Mouse (Mus musculus) heart, embryonic 14.5 days (tissue): ENCODE data around the gene Atp5l. TPM values are rescaled to one million over a fixed set of nuclear protein-coding genes. Genes with fewer than 3 reads are reported as not detected.

Experiments
- ATAC-seq: fragments of 200-750 bp; cut with Nextera tagmentation; 2 replicates; pipeline ENCODE4 v1.8.0; 2017; ENCODE audit warnings: low read depth, moderate TSS enrichment; ENCODE audit not compliant: insufficient number of reproducible peaks, insufficient read depth, low FRiP score
- H3K27ac ChIP-seq, 2 experiments: fragments of 200-500 bp in 1 of 2; fragments of 300-500 bp in 1 of 2; sonication (generic) in 1 of 2; replicated peaks in 1 of 2; 2 replicates each; pipeline ENCODE4 v1.5.1; 2012 to 2014; ENCODE audit warnings: low read depth in 2 of 2, low read length in 2 of 2, control low read depth in 1 of 2, mild to moderate bottlenecking in 1 of 2, mixed read lengths in 1 of 2; ENCODE audit not compliant: control insufficient read depth in 1 of 2, insufficient read depth in 1 of 2
- H3K27me3 ChIP-seq: fragments of 300-500 bp; sonication (generic); 2 replicates; pipeline ENCODE4 v1.6.1; 2014; ENCODE audit warnings: mild to moderate bottlenecking, low read length, control low read depth; ENCODE audit not compliant: control insufficient read depth, insufficient read depth
- H3K36me3 ChIP-seq: fragments of 300-500 bp; sonication (generic); 2 replicates; pipeline ENCODE4 v1.6.1; 2014; ENCODE audit warnings: mild to moderate bottlenecking, control low read depth, low read length, mixed read lengths; ENCODE audit not compliant: control insufficient read depth, insufficient read depth
- H3K4me1 ChIP-seq, 2 experiments: fragments of 200-500 bp in 1 of 2; fragments of 300-500 bp in 1 of 2; sonication (generic) in 1 of 2; 2 replicates each; pipeline ENCODE4 v1.6.1; 2012 to 2014; ENCODE audit warnings: low read length in 2 of 2, control low read depth in 1 of 2, mixed read lengths in 1 of 2; ENCODE audit not compliant: control insufficient read depth in 2 of 2, insufficient read depth in 2 of 2
- H3K4me2 ChIP-seq: fragments of 300-500 bp; sonication (generic); 2 replicates; pipeline ENCODE4 v1.6.1; 2014; ENCODE audit warnings: mild to moderate bottlenecking, low read length
- H3K4me3 ChIP-seq, 2 experiments: fragments of 200-500 bp in 1 of 2; fragments of 300-500 bp in 1 of 2; sonication (generic) in 1 of 2; 2 replicates each; pipeline ENCODE4 v1.5.1; 2012 to 2014; ENCODE audit warnings: low read length in 2 of 2, mild to moderate bottlenecking in 2 of 2, control low read depth in 1 of 2, low read depth in 1 of 2, moderate library complexity in 1 of 2; ENCODE audit not compliant: control insufficient read depth in 1 of 2, insufficient read depth in 1 of 2
- H3K9ac ChIP-seq: fragments of 300-500 bp; sonication (generic); 2 replicates; pipeline ENCODE4 v1.6.1; 2014; ENCODE audit warnings: mild to moderate bottlenecking, low read length
- H3K9me3 ChIP-seq: fragments of 300-500 bp; sonication (generic); 2 replicates; pipeline ENCODE4 v1.6.1; 2016; ENCODE audit warnings: low read length, control low read depth; ENCODE audit not compliant: control insufficient read depth
- WGBS: fragments of 180-500 bp; shearing (Covaris S2); extraction: QIAGEN DNeasy Blood & Tissue Kit; methylation state at CpG from one replicate; pipeline ENCODE4 v1.1.7; 2014; 5-methylcytosine and 5-hydroxymethylcytosine counted together
- polyA plus RNA-seq: library from polyadenylated mRNA; unstranded; fragments of >200 nt; fragmentation: Nextera tagmentation; extraction: Ambion mirVana; gene quantifications from 2 replicates; pipeline ENCODE4 v1.2.1, GENCODE M21; 2014

The Atp5l gene
- polyA plus RNA-seq, 1 experiment from 2014 or later = 1,405 TPM

DNA sequence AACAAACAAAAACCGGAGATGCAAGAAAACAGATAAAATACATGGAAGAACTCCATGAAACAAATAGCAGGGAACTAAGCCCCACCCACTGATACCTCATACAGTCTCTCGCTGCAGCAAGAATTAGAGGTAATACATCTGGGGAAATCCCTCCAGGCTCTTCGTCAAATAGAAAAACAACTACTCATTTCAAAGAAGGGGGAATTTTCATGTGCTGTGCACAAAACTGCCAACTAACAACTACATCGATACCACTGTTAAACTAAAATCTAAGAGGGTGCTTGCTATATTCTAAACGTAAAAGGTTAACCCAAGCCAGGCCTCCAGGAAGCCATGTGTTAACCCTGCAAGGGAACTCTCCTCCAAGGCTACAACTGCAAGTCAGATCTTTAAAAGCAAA is 46.9 kb downstream of the Atp5l start:
- Histone ChIP-seq H3K4me2 (no peak overlapping the region), H3K9ac (no peak overlapping the region), H3K4me1 (peaks cover 5 to 49% of the 10 kb centered on the region in 2 experiments), H3K27ac (no peak overlapping the region), H3K9me3 (no peaks in the 10 kb centered on the region), H3K27me3 (no peaks in the 10 kb centered on the region), H3K36me3 (no peaks in the 10 kb centered on the region; the same call in none of the 2 replicates), H3K4me3 (no peak overlapping the region)
- WGBS = 70% methylated on average over 5 of the region's 5 CpGs
- no peak for ATAC-seq

DNA sequence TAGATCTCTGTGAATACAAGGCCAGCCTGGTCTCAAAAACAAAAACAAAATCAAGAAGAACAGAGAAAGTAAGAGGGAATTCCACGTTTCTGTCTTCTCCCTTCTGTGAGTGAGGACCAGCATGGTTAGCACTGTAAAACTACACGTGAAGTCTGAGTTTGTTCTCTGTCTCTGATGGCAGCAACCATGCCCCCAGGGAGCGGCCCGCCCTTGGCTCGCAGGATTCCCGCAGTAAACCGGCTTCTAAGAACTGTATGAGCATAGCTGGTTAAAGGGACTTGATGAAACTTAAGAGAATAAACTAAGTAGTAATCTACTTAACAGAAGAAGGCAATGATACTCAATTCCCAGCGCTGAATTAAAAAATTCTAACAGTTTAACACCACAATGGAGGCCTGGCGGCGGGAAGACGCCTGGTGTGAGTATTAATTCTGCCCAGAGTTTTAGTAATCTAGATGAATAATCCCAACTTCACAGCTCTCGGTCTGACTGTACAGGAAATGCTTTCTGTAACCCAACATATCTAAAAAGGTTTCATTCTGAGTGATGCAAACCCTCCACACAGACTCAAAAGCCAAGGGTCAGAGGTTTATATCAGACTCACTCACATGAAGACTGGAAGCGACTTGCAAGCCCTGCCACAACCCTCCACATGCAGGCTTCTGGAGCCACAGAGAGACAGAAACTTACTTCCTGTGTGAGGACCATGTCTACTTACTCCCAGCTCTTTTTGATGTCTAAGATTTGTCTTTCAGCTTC is 52.0 kb downstream of the Atp5l start:
- ATAC-seq = no peak
- 80% methylated on average over 13 of the region's 13 CpGs for WGBS

DNA sequence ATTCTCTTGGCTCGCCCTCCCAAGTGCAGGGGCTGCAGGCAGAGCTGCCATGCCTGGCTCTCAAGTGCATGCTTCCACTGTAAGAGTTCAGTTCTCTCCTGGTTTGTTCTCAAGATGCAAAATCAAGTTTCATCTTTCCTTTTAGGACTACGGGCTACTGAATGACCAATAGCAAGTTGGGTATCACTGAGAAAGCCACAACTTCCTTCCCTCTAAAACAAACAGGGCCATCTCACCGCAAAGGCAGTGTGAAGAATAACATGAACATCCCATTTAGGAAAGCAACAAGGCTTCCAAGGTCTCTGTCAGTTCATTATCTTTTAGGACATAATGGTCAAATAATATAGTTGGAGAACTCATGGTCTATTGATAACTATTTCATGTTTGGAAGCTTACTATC is 52.9 kb downstream of the Atp5l start:
- Histone ChIP-seq H3K27ac (no peak overlapping the region), H3K27me3 (no peaks in the 10 kb centered on the region), H3K36me3 (peaks cover 23% of the 10 kb centered on the region), H3K9me3 (no peaks in the 10 kb centered on the region), H3K4me1 (peaks cover 8 to 45% of the 10 kb centered on the region in 2 experiments), H3K4me2 (no peak overlapping the region), H3K9ac (no peak overlapping the region), H3K4me3 (no peak overlapping the region)
- WGBS = 68% methylated on average over 3 of the region's 3 CpGs
- no peak for ATAC-seq

More for the DNA sequence above, 52.0 kb downstream of the Atp5l start:
- no peaks in the 10 kb centered on the region for H3K9me3 ChIP-seq
- no peak overlapping the region for H3K27ac ChIP-seq
- peaks cover 10 to 54% of the 10 kb centered on the region in 2 experiments for H3K4me1 ChIP-seq
- H3K36me3 ChIP-seq = peaks cover 21% of the 10 kb centered on the region
- no peak overlapping the region for H3K9ac ChIP-seq
- H3K4me3 ChIP-seq = no peak overlapping the region
- no peak overlapping the region for H3K4me2 ChIP-seq
- H3K27me3 ChIP-seq = no peaks in the 10 kb centered on the region

DNA sequence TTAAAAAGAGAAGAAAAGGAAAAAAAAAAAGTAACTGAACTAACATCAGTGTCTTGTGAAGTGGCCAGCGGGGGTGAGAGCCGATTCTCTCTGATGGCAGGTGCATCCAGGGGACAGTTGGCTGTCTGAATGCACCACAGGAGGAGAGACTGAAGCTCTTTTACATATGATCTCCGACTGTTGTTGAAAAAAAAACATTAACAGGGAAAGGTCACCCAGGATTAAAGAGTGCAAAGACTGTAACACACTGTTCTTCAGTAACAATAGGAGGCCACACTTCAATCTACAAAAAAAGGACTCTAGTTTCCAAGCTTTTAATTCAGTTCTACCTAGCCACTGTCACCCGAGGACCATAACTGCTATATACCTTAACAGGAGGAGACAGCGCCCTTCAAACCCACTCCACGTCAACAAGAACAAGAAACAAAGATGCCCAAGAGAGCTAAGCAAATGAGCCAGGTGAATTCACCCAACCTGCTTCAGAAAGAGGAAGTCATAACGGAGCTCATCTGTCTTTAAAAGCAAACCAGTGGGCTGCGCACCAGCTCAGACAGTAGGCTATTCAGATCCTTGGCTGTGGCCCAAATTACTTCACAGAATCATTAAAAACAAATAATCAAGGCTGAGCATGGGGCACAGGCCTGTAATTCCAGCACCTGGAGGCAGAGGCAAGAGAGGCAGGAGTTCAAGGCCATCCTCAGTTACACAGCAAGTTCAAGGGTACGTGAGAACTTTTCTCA is 53.9 kb downstream of the Atp5l start:
- 0 out of 2 replicates have a peak overlapping the region, but pooled peaks have one; percentile 27 for H3K9ac ChIP-seq
- 0 out of 4 replicates have a peak overlapping the region, but pooled peaks of 1 of the 2 experiments have one; percentile 6 for H3K27ac ChIP-seq
- H3K4me2 ChIP-seq = no peak overlapping the region
- no peak for ATAC-seq
- H3K9me3 ChIP-seq = no peaks in the 10 kb centered on the region
- no peaks in the 10 kb centered on the region for H3K27me3 ChIP-seq
- peaks cover 23% of the 10 kb centered on the region for H3K36me3 ChIP-seq
- peaks cover 6 to 42% of the 10 kb centered on the region in 2 experiments for H3K4me1 ChIP-seq
- no peak overlapping the region for H3K4me3 ChIP-seq
- 59% methylated on average over 9 of the region's 9 CpGs for WGBS

Other genes starting within 250 kb of the Atp5l start
- gene Treh, start 247.5 kb downstream of the Atp5l start, polyA plus RNA-seq = not detected in 2 replicates
- 23.2 and 25.4 TPM in 2 replicates for gene Phldb1, start 185.5 kb downstream of the Atp5l start, polyA plus RNA-seq
- 126 and 131 TPM in 2 replicates for gene Arcn1, start 152.9 kb downstream of the Atp5l start, polyA plus RNA-seq
- 67.7 and 73.8 TPM in 2 replicates for gene Ift46, start 152.8 kb downstream of the Atp5l start, polyA plus RNA-seq
- 1.3 and 1.9 TPM in 2 replicates for gene Tmem25, start 121.4 kb downstream of the Atp5l start, polyA plus RNA-seq
- gene Ttc36, start 117.7 kb downstream of the Atp5l start, polyA plus RNA-seq = 1.3 TPM in 1 of 2 replicates, not detected in the other
- 9.6 and 10.4 TPM in 2 replicates for gene Kmt2a, start 39.4 kb downstream of the Atp5l start, polyA plus RNA-seq
- gene Ube4a, start 44.9 kb upstream of the Atp5l start, polyA plus RNA-seq = 21.7 and 25.7 TPM in 2 replicates
- gene Cd3g, start 59.7 kb upstream of the Atp5l start, polyA plus RNA-seq = 0.20 TPM in 1 of 2 replicates, not detected in the other
- not detected in 2 replicates for gene Cd3d, start 61.0 kb upstream of the Atp5l start, polyA plus RNA-seq
- not detected in 2 replicates for gene Cd3e, start 88.9 kb upstream of the Atp5l start, polyA plus RNA-seq
- gene Mpzl2, start 119.1 kb upstream of the Atp5l start, polyA plus RNA-seq = 0.59 and 1.1 TPM in 2 replicates
- 1.1 and 1.5 TPM in 2 replicates for gene Mpzl3, start 134.4 kb upstream of the Atp5l start, polyA plus RNA-seq
- gene Jaml, start 158.4 kb upstream of the Atp5l start, polyA plus RNA-seq = 0.18 and 0.28 TPM in 2 replicates
- 1.4 TPM in 2 replicates for gene Scn2b, start 197.0 kb upstream of the Atp5l start, polyA plus RNA-seq
- gene Scn4b, start 217.7 kb upstream of the Atp5l start, polyA plus RNA-seq = 0.11 TPM in 1 of 2 replicates, not detected in the other